Mouse (Mus musculus) midbrain, embryonic 12.5 days (tissue): ENCODE results near the gene Kncn. TPM values are rescaled to one million over a fixed set of nuclear protein-coding genes. Genes with fewer than 3 reads are reported as not detected.
A peak's percentile ranks its signal among the peaks of the same experiment; 100 is the strongest.

Experiments
- ATAC-seq: fragments of 200-750 bp; cut with Nextera tagmentation; 2 replicates; pipeline ENCODE4 v1.8.0; 2017; ENCODE audit warnings: low read depth, moderate TSS enrichment, moderate library complexity; ENCODE audit not compliant: low FRiP score
- H3K27ac ChIP-seq: fragments of 300-500 bp; sonication (generic); replicated peaks from 2 replicates; pipeline ENCODE4 v1.5.1; 2016; ENCODE audit warnings: mild to moderate bottlenecking
- H3K27me3 ChIP-seq: fragments of 300-500 bp; sonication (generic); 2 replicates; pipeline ENCODE4 v1.6.1; 2016; ENCODE audit warnings: mild to moderate bottlenecking
- H3K36me3 ChIP-seq: fragments of 300-500 bp; sonication (generic); 2 replicates; pipeline ENCODE4 v1.6.1; 2016
- H3K4me1 ChIP-seq: fragments of 300-500 bp; sonication (generic); 2 replicates; pipeline ENCODE4 v1.6.1; 2016
- H3K4me2 ChIP-seq: fragments of 300-500 bp; sonication (generic); replicated peaks from 2 replicates; pipeline ENCODE4 v1.6.1; 2016; ENCODE audit warnings: mild to moderate bottlenecking, moderate library complexity
- H3K4me3 ChIP-seq: fragments of 300-500 bp; sonication (generic); 2 replicates; pipeline ENCODE4 v1.5.1; 2016; ENCODE audit warnings: mild to moderate bottlenecking
- H3K9ac ChIP-seq: fragments of 300-500 bp; sonication (generic); replicated peaks from 2 replicates; pipeline ENCODE4 v1.6.1; 2016; ENCODE audit warnings: mild to moderate bottlenecking, moderate library complexity
- H3K9me3 ChIP-seq: fragments of 300-500 bp; sonication (generic); 2 replicates; pipeline ENCODE4 v1.6.1; 2016; ENCODE audit warnings: mild to moderate bottlenecking
- WGBS: fragments of 180-500 bp; shearing (Covaris S2); methylation state at CpG from one replicate; pipeline ENCODE4 v1.1.7; 2016; 5-methylcytosine and 5-hydroxymethylcytosine counted together
- polyA plus RNA-seq: library from polyadenylated mRNA; unstranded; fragments of >200 nt; fragmentation: Nextera tagmentation; extraction: Ambion mirVana; gene quantifications from 2 replicates; pipeline ENCODE4 v1.2.1, GENCODE M21; 2016

The Kncn gene
- polyA plus RNA-seq, 1 experiment from 2014 or later: not detected

DNA sequence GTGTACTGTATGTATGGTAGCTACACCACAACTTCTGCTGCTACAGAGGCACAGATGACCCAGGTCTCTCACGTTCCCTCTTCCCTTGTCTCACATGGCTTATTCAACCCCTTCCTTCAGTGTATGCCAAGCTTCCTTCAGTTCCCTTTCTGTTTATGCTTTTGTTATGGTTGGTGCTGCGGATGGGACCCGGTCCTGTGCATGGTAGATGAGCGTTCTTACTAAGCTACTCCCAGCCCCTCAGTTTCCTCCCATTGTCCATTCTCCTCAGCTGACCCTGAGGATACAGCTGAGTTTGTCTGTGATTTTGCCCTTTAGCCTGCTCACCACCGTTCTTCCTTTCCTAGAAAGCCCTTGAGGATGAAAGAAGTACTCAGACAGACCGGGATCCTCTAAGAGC, 32.6 kb upstream of the Kncn start:
- Histone ChIP-seq H3K27me3 (no peaks in the 10 kb centered on the region), H3K4me1 (peaks cover 20% of the 10 kb centered on the region), H3K4me3 (no peak overlapping the region), H3K27ac (no peak overlapping the region), H3K9me3 (no peaks in the 10 kb centered on the region), H3K4me2 (no peak overlapping the region), H3K9ac (no peak overlapping the region), H3K36me3 (peaks cover 42% of the 10 kb centered on the region)
- no peak for ATAC-seq
- WGBS: 89% methylated on average over 6 of the region's 6 CpGs

DNA sequence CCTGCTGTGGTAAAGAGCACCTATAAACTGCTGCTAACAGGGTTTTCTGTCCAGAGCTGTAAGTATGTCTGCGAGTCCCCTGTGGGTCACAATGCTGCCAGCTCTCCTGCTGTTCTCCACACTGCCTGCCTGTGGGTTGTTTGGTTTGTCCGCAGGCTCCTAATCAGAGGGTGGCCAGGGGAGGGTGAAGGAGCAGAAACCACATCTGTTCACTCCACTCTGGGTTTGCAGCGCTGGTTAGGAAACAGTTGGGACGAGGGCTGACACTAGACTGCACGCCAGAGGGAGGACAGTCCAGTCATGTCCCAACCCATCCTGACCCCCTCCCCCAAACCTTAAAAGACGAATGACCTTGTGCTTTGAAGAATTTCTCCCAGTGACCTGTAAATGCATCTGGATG, 29.1 kb upstream of the Kncn start:
- H3K4me3 ChIP-seq: no peak overlapping the region
- WGBS: 54% methylated on average over 6 of the region's 6 CpGs
- no peaks in the 10 kb centered on the region for H3K27me3 ChIP-seq
- H3K9me3 ChIP-seq: no peaks in the 10 kb centered on the region
- H3K4me1 ChIP-seq: peaks cover 19% of the 10 kb centered on the region
- no peak overlapping the region for H3K27ac ChIP-seq
- no peak overlapping the region for H3K4me2 ChIP-seq
- peaks cover 54% of the 10 kb centered on the region for H3K36me3 ChIP-seq
- H3K9ac ChIP-seq: no peak overlapping the region
- no peak for ATAC-seq

DNA sequence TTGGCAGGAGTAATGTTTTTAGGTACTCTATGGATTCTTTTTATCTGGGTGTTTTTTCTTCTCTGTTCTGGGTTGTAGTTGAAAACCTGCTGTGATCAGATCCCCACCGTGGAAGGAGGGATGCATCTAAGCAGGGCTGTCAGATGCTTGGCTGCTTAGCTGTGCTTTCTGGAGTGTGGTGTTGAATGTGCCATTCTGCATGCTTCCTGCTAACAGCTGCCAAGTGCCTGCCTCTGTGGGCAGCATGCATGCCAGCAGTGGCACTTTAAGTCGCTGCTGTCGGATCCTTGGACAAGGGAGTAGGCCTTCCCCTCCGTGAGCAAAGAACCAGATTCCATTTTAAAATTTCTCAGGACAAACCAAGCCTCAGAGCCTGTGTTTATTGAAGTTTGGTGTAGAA, 28.6 kb upstream of the Kncn start:
- H3K4me1 ChIP-seq: peaks cover 19% of the 10 kb centered on the region
- H3K27me3 ChIP-seq: no peaks in the 10 kb centered on the region
- H3K4me2 ChIP-seq: no peak overlapping the region
- peak overlapping the region; percentile 60 for H3K27ac ChIP-seq
- H3K9ac ChIP-seq: no peak overlapping the region
- no peaks in the 10 kb centered on the region for H3K9me3 ChIP-seq
- H3K4me3 ChIP-seq: no peak overlapping the region
- no peak for ATAC-seq
- peaks cover 54% of the 10 kb centered on the region for H3K36me3 ChIP-seq
- WGBS: 67% methylated on average over 4 of the region's 4 CpGs

DNA sequence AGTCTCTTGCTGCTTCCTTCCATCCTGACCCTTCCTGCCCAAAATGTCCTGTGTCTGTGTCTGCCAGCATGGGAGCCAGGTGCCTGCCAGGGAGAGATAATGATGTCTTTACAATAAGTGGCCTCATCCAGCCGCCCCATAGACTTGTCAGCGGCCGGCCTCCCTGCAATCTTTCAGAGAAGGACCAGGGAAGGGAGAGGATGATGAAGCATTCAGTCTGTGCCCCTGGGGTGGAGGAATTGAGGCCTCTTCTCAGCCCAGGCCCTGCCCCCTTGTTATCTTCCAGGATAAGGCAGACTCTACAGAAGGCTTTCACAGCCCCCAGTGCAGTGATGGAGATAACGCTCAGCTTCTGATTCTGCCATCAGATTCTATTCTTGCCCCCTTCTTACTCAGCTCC, 27.9 kb upstream of the Kncn start:
- 30% methylated on average over 4 of the region's 4 CpGs for WGBS
- no peak overlapping the region for H3K4me2 ChIP-seq
- H3K9me3 ChIP-seq: no peaks in the 10 kb centered on the region
- H3K27ac ChIP-seq: peak overlapping the region; percentile 60
- peaks cover 54% of the 10 kb centered on the region for H3K36me3 ChIP-seq
- ATAC-seq: 0 out of 2 replicates have a peak, but pooled peaks have one; percentile 35
- H3K4me1 ChIP-seq: peaks cover 19% of the 10 kb centered on the region
- no peak overlapping the region for H3K9ac ChIP-seq
- H3K4me3 ChIP-seq: no peak overlapping the region
- no peaks in the 10 kb centered on the region for H3K27me3 ChIP-seq

DNA sequence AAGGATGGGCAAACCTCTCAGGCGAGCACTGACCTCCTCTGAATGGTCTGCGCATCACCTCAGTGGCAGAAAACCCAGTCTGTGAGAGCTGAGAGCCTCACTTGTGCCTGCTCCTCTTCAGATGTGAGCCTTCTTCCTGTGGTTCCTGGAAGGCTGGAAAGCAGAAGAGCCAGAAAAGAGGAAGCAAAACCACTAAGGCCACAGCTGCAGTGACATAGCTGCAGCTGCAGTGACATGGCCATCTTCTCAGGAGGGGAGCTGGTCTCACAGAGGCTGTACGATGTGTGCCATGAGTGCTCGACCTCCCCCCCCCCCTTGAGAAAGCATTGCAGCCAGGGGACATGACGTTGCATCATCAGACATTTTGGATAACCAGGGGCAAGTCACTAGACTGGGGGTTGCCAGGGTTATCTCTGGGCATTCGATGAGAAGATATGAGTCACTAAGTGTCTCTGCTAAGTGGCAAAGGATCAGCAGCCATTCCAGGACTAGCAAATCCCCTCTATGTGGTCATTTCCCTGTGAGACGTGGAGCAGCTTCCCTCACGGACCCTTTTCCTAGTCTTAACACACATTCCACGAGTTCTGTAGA, 26.8 kb upstream of the Kncn start:
- no peak for ATAC-seq
- Histone ChIP-seq H3K4me3 (no peak overlapping the region), H3K9ac (no peak overlapping the region), H3K27me3 (no peaks in the 10 kb centered on the region), H3K36me3 (peaks cover 44% of the 10 kb centered on the region), H3K27ac (no peak overlapping the region), H3K4me1 (peaks cover 19% of the 10 kb centered on the region), H3K4me2 (no peak overlapping the region), H3K9me3 (no peaks in the 10 kb centered on the region)
- 82% methylated on average over 9 of the region's 9 CpGs for WGBS

DNA sequence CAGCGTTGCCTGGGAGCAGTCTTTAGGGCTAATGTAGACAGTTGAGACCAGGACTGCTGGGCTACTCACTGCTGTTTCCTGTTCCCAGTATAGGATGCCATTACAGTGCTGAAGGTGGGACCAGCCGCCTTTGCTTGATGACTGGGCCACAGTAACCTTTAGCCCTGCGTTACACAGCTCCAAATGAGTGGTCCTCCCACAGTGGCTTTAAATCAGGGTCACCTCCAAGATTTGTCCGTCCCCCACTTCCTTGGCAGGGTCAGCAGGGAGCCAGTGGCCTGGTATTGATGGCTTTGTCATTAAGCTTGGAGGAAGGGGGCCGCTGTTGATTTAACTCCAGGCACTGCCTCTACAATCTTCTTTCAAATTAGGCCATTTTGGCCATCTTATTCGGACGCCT, 20.8 kb upstream of the Kncn start:
- ATAC-seq: no peak
- Histone ChIP-seq H3K4me2 (no peak overlapping the region), H3K9me3 (no peaks in the 10 kb centered on the region), H3K4me3 (no peak overlapping the region), H3K9ac (no peak overlapping the region), H3K4me1 (no peaks in the 10 kb centered on the region), H3K27ac (no peak overlapping the region), H3K36me3 (peaks cover 42% of the 10 kb centered on the region), H3K27me3 (peaks cover 2% of the 10 kb centered on the region; the same call in 1 of the 2 replicates)
- WGBS: 71% methylated on average over 7 of the region's 7 CpGs

DNA sequence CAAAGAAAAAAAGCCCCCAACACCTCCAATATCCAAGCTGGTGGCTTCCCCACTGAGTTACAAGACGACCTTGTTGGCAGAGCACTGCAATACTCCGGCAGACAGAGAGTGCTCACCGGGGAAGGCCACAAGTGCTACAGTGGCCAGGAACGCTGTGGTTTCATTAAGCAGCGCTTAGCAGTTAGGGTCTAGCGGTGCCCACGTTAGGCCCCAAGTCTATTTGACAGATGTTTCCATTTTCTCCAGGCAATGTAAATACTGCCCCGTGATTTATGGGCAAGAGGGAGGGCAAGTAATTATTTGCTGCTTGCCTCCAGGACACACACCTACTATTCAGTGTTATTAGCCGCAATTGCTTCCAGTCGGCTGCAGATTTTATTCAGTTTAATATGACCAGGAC, 20.3 kb upstream of the Kncn start:
- H3K36me3 ChIP-seq: peaks cover 40% of the 10 kb centered on the region

DNA sequence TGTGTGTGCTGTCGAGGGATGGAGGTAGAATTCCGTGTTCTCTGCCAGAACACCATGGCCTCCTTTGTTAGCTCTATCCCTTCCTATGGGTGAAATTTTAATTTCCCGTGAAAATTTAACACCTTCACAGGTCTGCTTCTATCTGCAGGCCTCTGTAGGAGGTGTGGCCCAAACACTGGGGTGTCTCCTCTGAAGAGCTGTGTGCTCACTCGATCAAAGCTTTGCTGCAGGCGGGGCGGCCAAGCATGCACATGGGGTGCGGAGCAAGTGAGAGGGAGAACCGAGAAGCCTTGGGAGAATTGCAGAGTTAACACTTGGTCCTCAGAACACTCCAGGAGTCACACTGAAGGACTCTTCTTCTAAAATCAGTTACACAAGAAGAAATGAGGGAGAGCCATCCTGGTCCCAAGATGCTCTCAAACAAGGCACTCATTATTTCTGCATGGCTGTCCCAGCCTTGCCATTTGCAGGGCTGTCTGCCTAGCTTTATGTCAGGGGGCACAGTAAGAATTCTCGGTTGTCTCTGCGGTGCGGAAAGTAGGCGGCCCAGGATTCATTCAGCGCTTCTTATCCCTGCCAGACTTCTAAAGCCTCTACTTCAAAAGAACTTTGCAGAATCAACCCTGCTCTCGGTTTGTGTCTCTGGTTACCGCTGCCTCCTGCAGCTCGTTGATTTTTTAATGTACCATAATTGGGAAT, 14.5 kb upstream of the Kncn start:
- Histone ChIP-seq H3K4me3 (no peak overlapping the region), H3K9ac (0 out of 2 replicates have a peak overlapping the region, but pooled peaks have one; percentile 15), H3K4me2 (0 out of 2 replicates have a peak overlapping the region, but pooled peaks have one; percentile 6), H3K36me3 (peaks cover 28% of the 10 kb centered on the region), H3K27me3 (peaks cover 4% of the 10 kb centered on the region; the same call in 1 of the 2 replicates), H3K27ac (peak overlapping the region; percentile 65), H3K9me3 (no peaks in the 10 kb centered on the region), H3K4me1 (peaks cover 19% of the 10 kb centered on the region)
- peak; percentile 70 for ATAC-seq
- 11% methylated on average over 16 of the region's 16 CpGs for WGBS

More for the DNA sequence above, 20.3 kb upstream of the Kncn start:
- H3K4me3 ChIP-seq: no peak overlapping the region
- H3K4me1 ChIP-seq: peaks cover under 1% of the 10 kb centered on the region; the same call in 1 of the 2 replicates
- no peak overlapping the region for H3K27ac ChIP-seq
- 69% methylated on average over 10 of the region's 10 CpGs for WGBS
- no peaks in the 10 kb centered on the region for H3K9me3 ChIP-seq
- H3K27me3 ChIP-seq: peaks cover 4% of the 10 kb centered on the region; the same call in 1 of the 2 replicates
- no peak overlapping the region for H3K4me2 ChIP-seq
- no peak overlapping the region for H3K9ac ChIP-seq
- ATAC-seq: no peak

DNA sequence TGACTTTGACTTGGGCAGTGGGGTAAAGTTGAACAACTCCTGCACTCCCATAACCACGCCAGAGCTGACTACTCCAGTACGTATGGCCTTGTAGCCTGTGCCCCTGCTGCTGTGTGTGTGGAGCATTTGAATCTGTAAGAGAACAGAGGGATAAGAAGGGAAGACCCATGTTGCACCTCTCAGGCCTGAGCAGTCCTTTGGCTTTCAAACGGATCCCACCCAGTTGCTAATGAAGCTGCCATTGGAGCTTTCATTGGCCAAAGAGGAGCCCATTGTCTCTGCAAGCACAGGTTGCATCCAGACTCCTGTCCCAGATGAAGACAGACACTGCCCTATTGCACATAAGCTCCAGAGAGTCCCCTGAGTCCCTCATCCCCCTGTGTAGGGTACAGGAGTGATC, 11.0 kb upstream of the Kncn start:
- no peak overlapping the region for H3K4me2 ChIP-seq
- H3K36me3 ChIP-seq: peaks cover 36% of the 10 kb centered on the region
- 76% methylated on average over 3 of the region's 3 CpGs for WGBS
- H3K4me3 ChIP-seq: no peak overlapping the region
- H3K27ac ChIP-seq: no peak overlapping the region
- H3K9me3 ChIP-seq: no peaks in the 10 kb centered on the region
- H3K9ac ChIP-seq: no peak overlapping the region
- ATAC-seq: no peak
- H3K27me3 ChIP-seq: peaks cover 6% of the 10 kb centered on the region; the same call in 1 of the 2 replicates
- peaks cover 34% of the 10 kb centered on the region for H3K4me1 ChIP-seq

DNA sequence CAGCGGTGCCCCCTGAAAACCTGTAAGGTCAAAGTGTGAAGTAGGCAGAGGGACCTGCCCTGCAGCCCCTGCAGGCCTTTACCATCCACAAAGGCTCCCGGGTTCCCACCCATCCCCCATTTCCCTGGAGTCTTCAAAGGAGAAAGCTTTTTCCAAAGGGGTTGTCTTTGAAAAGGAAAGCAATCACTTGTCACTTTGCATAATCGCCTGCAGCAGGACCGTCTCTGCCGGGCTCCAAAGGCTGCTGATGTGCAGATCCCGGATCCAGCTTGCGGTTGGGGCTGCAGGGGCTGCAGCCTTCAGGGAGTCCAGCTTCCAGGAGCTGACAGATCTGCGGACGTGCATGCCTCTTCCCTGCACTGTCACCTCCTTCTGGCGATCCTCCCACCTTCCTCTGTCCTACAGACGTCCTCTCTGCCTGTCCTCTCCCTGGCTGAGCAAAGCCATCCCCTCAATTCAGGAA, 6.0 kb upstream of the Kncn start:
- peaks cover 3% of the 10 kb centered on the region; the same call in 1 of the 2 replicates for H3K27me3 ChIP-seq
- peak overlapping the region; percentile 42 for H3K9ac ChIP-seq
- peak overlapping the region; percentile 44 for H3K4me2 ChIP-seq
- no peak overlapping the region for H3K4me3 ChIP-seq
- no peaks in the 10 kb centered on the region for H3K9me3 ChIP-seq
- H3K27ac ChIP-seq: peak overlapping the region; percentile 92
- peak; percentile 79 for ATAC-seq
- H3K4me1 ChIP-seq: peaks cover 62% of the 10 kb centered on the region
- WGBS: 0% methylated on average over 11 of the region's 11 CpGs
- peaks cover 23% of the 10 kb centered on the region for H3K36me3 ChIP-seq

DNA sequence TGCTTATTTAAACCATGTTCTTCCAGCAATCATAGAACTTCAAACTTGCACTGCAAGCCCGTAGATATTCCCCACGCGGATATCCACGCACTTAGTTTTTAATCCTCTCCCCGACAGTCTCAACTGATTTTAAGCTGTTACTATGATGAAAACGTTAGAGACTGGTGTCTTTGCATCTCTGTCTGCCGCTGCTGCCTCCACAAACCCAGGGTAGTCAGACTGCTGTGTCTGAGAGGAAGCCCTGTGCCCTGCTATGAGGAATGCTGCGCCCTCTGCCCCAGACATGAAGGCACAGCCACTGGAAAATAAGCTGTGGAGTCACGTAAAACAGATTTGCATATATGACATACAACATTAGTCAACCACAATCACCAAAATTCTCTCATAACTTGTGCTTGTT, 5.4 kb upstream of the Kncn start:
- WGBS: 21% methylated on average over 9 of the region's 9 CpGs
- Histone ChIP-seq H3K4me3 (no peak overlapping the region), H3K4me1 (peaks cover 62% of the 10 kb centered on the region), H3K36me3 (peaks cover 19% of the 10 kb centered on the region), H3K4me2 (peak overlapping the region; percentile 44; the same call in 1 of the 2 replicates), H3K9me3 (no peaks in the 10 kb centered on the region), H3K27ac (peak overlapping the region; percentile 92), H3K9ac (peak overlapping the region; percentile 42; the same call in 1 of the 2 replicates), H3K27me3 (peaks cover 3% of the 10 kb centered on the region; the same call in 1 of the 2 replicates)
- no peak for ATAC-seq

DNA sequence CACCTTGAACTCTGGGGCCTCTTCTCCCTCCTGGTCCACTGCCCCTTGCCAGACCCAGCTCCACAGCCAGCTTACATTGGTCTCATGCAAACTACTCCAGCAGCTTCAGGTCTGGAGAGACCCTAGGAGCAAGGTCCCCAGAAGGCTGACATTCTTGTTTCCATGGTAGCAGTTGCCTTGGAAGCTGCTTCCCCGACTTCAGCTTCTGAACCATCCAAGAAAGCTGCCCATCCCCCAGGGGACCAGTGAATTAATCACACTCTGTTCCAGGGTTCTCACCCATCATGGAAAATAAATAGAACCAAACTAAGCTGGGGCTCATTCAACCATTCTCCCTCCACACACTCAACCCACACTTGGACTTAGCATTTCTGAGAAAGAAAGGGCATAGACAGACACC, 3.0 kb upstream of the Kncn start:
- peak; percentile 47 for ATAC-seq
- Histone ChIP-seq H3K27me3 (no peaks in the 10 kb centered on the region; the same call in 1 of the 2 replicates), H3K4me3 (no peak overlapping the region), H3K4me2 (0 out of 2 replicates have a peak overlapping the region, but pooled peaks have one; percentile 8), H3K36me3 (0 out of 2 replicates have a peak, but pooled peaks cover 2% of the 10 kb centered on the region), H3K4me1 (peaks cover 62% of the 10 kb centered on the region), H3K9ac (no peak overlapping the region), H3K27ac (peak overlapping the region; percentile 68), H3K9me3 (no peaks in the 10 kb centered on the region)
- WGBS: 4% methylated on average over 1 of the region's 1 CpGs
